Mouse (Mus musculus) liver, embryonic 14.5 days (tissue): Measurements from ENCODE around the gene Vash2. TPM values are rescaled to one million over a fixed set of nuclear protein-coding genes. Genes with fewer than 3 reads are reported as not detected.

ENCODE experiments used
- ATAC-seq: fragments of 200-750 bp; cut with Nextera tagmentation; 2 replicates; pipeline ENCODE4 v1.8.0; 2017; ENCODE audit warnings: moderate number of reproducible peaks, mild to moderate bottlenecking, moderate library complexity; ENCODE audit not compliant: insufficient read depth
- DNase-seq, 3 experiments: peaks; one replicate each; pipeline ENCODE4 v3.0.0-alpha.2; 2012 to 2013; ENCODE audit warnings: low read depth in 3 of 3, low spot score in 3 of 3
- H3K27ac ChIP-seq: fragments of 300-500 bp; sonication (generic); 2 replicates; pipeline ENCODE4 v1.5.1; 2014; ENCODE audit warnings: moderate library complexity, mild to moderate bottlenecking, control low read depth, inconsistent platforms
- H3K27me3 ChIP-seq: fragments of 300-500 bp; sonication (generic); 2 replicates; pipeline ENCODE4 v1.6.1; 2014; ENCODE audit warnings: mild to moderate bottlenecking, low read length, moderate library complexity; ENCODE audit not compliant: control insufficient read depth, insufficient read depth
- H3K36me3 ChIP-seq: fragments of 300-500 bp; sonication (generic); replicated peaks from 2 replicates; pipeline ENCODE4 v1.6.1; 2014; ENCODE audit warnings: low read depth; ENCODE audit not compliant: control insufficient read depth, insufficient read depth
- H3K4me1 ChIP-seq, 2 experiments: fragments of 200-500 bp in 1 of 2; fragments of 300-500 bp in 1 of 2; sonication (generic) in 1 of 2; replicated peaks; 2 replicates each; pipeline ENCODE4 v1.6.1; 2012 to 2014; ENCODE audit warnings: antibody characterized with exemption in 1 of 2, inconsistent platforms in 1 of 2, low read length in 1 of 2; ENCODE audit not compliant: control insufficient read depth in 2 of 2, insufficient read depth in 2 of 2
- H3K4me2 ChIP-seq: fragments of 300-500 bp; sonication (generic); 2 replicates; pipeline ENCODE4 v1.6.1; 2014; ENCODE audit warnings: low read depth, mild to moderate bottlenecking, control low read depth, moderate library complexity
- H3K4me3 ChIP-seq, 2 experiments: fragments of 200-500 bp in 1 of 2; fragments of 300-500 bp in 1 of 2; sonication (generic) in 1 of 2; 2 replicates each; pipeline ENCODE4 v1.5.1; 2012 to 2014; ENCODE audit warnings: low read depth in 2 of 2, low read length in 2 of 2, mild to moderate bottlenecking in 2 of 2, control low read depth in 1 of 2, inconsistent platforms in 1 of 2, moderate library complexity in 1 of 2; ENCODE audit not compliant: insufficient read depth in 1 of 2
- H3K9ac ChIP-seq: fragments of 300-500 bp; sonication (generic); replicated peaks from 2 replicates; pipeline ENCODE4 v1.6.1; 2014; ENCODE audit warnings: mild to moderate bottlenecking, control low read depth, moderate library complexity
- H3K9me3 ChIP-seq: fragments of 300-500 bp; sonication (generic); 2 replicates; pipeline ENCODE4 v1.6.1; 2016; ENCODE audit warnings: low read length, mixed read lengths; ENCODE audit not compliant: control insufficient read depth
- CTCF ChIP-seq: IDR thresholded peaks from 2 replicates; pipeline ENCODE4 v1.5.1; 2016; ENCODE audit warnings: antibody characterized with exemption, low read depth, control low read depth
- EP300 ChIP-seq: IDR thresholded peaks from 2 replicates; pipeline ENCODE4 v1.6.1; 2016; ENCODE audit warnings: antibody characterized with exemption, low read depth
- WGBS: fragments of 180-500 bp; shearing (Covaris S2); extraction: QIAGEN DNeasy Blood & Tissue Kit; methylation state at CpG from one replicate; pipeline ENCODE4 v1.1.7; 2014; ENCODE audit not compliant: insufficient replicate concordance; 5-methylcytosine and 5-hydroxymethylcytosine counted together
- polyA plus RNA-seq, 2 experiments: library from polyadenylated mRNA; depleted of rRNA in 1 of 2; stranded (reverse) in 1 of 2; unstranded in 1 of 2; fragments of >200 nt; fragmentation: Nextera tagmentation in 1 of 2; extraction: Ambion mirVana in 1 of 2; gene quantifications; 2 replicates each; pipeline versions ENCODE4 v1.2.1 to v1.2.3; 2012 to 2014

Vash2 gene
- polyA plus RNA-seq, 2 experiments: 0.40 to 0.81 TPM

- DNase-seq (no peak), ATAC-seq (no peak)
- Histone ChIP-seq H3K9me3 (no peaks in the 10 kb centered on the region), H3K27me3 (peaks cover 43% of the 10 kb centered on the region), H3K9ac (no peak overlapping the region), H3K4me1 (no peaks in the 10 kb centered on the region), H3K36me3 (no peaks in the 10 kb centered on the region), H3K4me3 (peak overlapping the region; percentile 8 to 48; a peak in 2 of 4 replicates), H3K27ac (no peak overlapping the region), H3K4me2 (peak overlapping the region; percentile 61)
- WGBS: 4% methylated on average over 22 of the region's 22 CpGs
- TF ChIP-seq CTCF (no peak), EP300 (no peak)
Measured at GRCm38 (mm10) chr1:190978001-190978400, 1.1 kb downstream of the Vash2 start.

GRCm38 (mm10) chr1:190976887-190977573 is 2.1 kb downstream of the Vash2 start:
- Histone ChIP-seq H3K4me2 (no peak overlapping the region), H3K4me1 (no peaks in the 10 kb centered on the region), H3K36me3 (no peaks in the 10 kb centered on the region), H3K27me3 (peaks cover 43% of the 10 kb centered on the region), H3K27ac (no peak overlapping the region), H3K4me3 (no peak overlapping the region), H3K9ac (no peak overlapping the region), H3K9me3 (no peaks in the 10 kb centered on the region)
- TF ChIP-seq CTCF (no peak), EP300 (no peak)
- DNase-seq: no peak
- no peak for ATAC-seq
- WGBS: 41% methylated on average over 11 of the region's 11 CpGs

GRCm38 (mm10) chr1:190974833-190975232 is 4.3 kb downstream of the Vash2 start:
- 35% methylated on average over 1 of the region's 1 CpGs for WGBS
- H3K36me3 ChIP-seq: no peaks in the 10 kb centered on the region
- H3K9me3 ChIP-seq: no peaks in the 10 kb centered on the region
- H3K4me3 ChIP-seq: no peak overlapping the region
- H3K27me3 ChIP-seq: peaks cover 37% of the 10 kb centered on the region
- ATAC-seq (no peak), DNase-seq (no peak)
- no peak overlapping the region for H3K27ac ChIP-seq
- no peak overlapping the region for H3K4me2 ChIP-seq
- H3K4me1 ChIP-seq: no peaks in the 10 kb centered on the region
- no peak overlapping the region for H3K9ac ChIP-seq
- TF ChIP-seq EP300 (no peak), CTCF (no peak)

- Histone ChIP-seq H3K4me1 (no peaks in the 10 kb centered on the region), H3K4me2 (no peak overlapping the region), H3K27ac (no peak overlapping the region), H3K4me3 (no peak overlapping the region), H3K9ac (no peak overlapping the region), H3K9me3 (no peaks in the 10 kb centered on the region), H3K27me3 (peaks cover 33% of the 10 kb centered on the region), H3K36me3 (no peaks in the 10 kb centered on the region)
- DNase-seq (no peak), ATAC-seq (no peak)
- 70% methylated on average over 8 of the region's 8 CpGs for WGBS
- TF ChIP-seq CTCF (no peak), EP300 (no peak)
Measured at GRCm38 (mm10) chr1:190974191-190974590, 4.9 kb downstream of the Vash2 start.

- Histone ChIP-seq H3K4me2 (no peak overlapping the region), H3K27ac (no peak overlapping the region), H3K27me3 (peaks cover 18% of the 10 kb centered on the region), H3K36me3 (no peaks in the 10 kb centered on the region), H3K4me3 (no peak overlapping the region), H3K9ac (no peak overlapping the region), H3K4me1 (no peaks in the 10 kb centered on the region), H3K9me3 (no peaks in the 10 kb centered on the region)
- TF ChIP-seq EP300 (no peak), CTCF (no peak)
- WGBS: 48% methylated on average over 7 of the region's 7 CpGs
- ATAC-seq: no peak
- no peak for DNase-seq
Measured at GRCm38 (mm10) chr1:190972612-190973192, 6.4 kb downstream of the Vash2 start.
